Mouse (Mus musculus): ENCODE results near the gene Brd3. TPM values are rescaled to one million over a fixed set of nuclear protein-coding genes. Genes with fewer than 3 reads are reported as not detected.
"Not testable (repeated sequence)": the region's sequence is repeated elsewhere in the genome, so short reads cannot be mapped to it uniquely, and the experiment has no call there.

Brd3 gene
- 19.3 and 33.0 TPM in 2 replicates for polyA plus RNA-seq (2011; ENCODE audit: insufficient read depth, insufficient read length, low replicate concordance, missing spikeins)

- H3K27ac ChIP-seq (ENCODE audit: control insufficient read depth, insufficient read depth, low read depth, low read length, poor library complexity): no peak within 1 kb of the TSS; the same call in 1 of the 2 replicates
- 81% methylated on average over 4 of the region's 4 CpGs for WGBS
- TF ChIP-seq POLR2A (IDR thresholded peaks at IDR 0.05; ENCODE audit: borderline replicate concordance, control insufficient read depth, low read depth, low read length) (no peak), CTCF (IDR thresholded peaks at IDR 0.05; ENCODE audit: control insufficient read depth, insufficient read depth, low read length) (no peak)
- H3K4me3 ChIP-seq (replicated peaks; ENCODE audit: control insufficient read depth, low read depth, low read length): no peak within 1 kb of the TSS
- H3K4me1 ChIP-seq (ENCODE audit: control insufficient read depth, insufficient read depth, low read length): peaks cover 6% of the 10 kb centered on the region
Measured at GRCm38 (mm10) chr2:27507562-27507961, at the start of gene Brd3. Gene Brd3 (minus strand): TSS chr2:27507662.

DNA sequence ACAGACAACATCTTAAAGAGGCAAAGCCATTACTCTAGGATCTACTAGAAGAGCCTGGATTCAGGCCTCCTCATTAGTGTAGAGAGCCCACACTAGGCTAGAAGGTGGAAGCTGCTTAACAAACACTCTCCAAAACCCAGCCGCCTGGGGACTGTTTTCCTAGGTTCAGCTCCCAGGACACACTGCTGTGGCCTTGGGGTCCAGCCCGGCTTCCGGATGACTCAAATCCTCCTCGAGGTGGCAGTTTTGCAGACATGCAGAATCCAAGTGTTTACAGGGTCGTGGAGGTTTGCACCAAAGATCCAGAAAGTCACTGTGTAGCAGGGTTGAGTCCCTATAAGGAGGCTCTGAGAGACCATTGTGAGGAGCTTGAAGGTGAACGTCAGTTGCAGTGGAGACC is 49.5 kb upstream of the Brd3 start:
- H3K4me3 ChIP-seq (replicated peaks; ENCODE audit: control insufficient read depth, low read depth, low read length): no peak overlapping the region
- TF ChIP-seq CTCF (IDR thresholded peaks at IDR 0.05; ENCODE audit: control insufficient read depth, insufficient read depth, low read length) (no peak), POLR2A (IDR thresholded peaks at IDR 0.05; ENCODE audit: borderline replicate concordance, control insufficient read depth, low read depth, low read length) (no peak)
- H3K27ac ChIP-seq (ENCODE audit: control insufficient read depth, insufficient read depth, low read depth, low read length, poor library complexity): no peak overlapping the region
- no peaks in the 10 kb centered on the region for H3K4me1 ChIP-seq (ENCODE audit: control insufficient read depth, insufficient read depth, low read length)
- 79% methylated on average over 6 of the region's 6 CpGs for WGBS

DNA sequence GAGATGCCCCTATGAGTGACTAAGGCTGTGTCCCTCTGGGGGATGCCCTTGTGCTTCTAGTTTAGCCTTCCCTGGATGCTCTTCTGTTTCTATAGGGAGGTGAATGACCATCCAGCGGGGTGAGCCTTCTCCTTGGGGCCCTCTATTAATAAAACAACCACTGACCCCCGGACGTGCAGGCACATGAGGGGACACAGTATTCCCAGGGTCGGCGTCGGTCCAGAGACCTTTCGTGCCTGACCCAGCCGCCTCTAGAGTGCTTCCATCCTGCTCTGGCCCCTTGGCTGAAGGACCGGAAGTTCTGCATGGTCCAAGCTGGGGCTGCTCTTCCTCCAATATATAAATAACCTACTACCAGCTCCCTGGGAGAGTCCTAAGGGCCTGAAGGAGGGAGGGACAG is 46.8 kb upstream of the Brd3 start:
- 80% methylated on average over 9 of the region's 9 CpGs for WGBS
- H3K4me3 ChIP-seq (replicated peaks; ENCODE audit: control insufficient read depth, low read depth, low read length): no peak overlapping the region
- H3K4me1 ChIP-seq (ENCODE audit: control insufficient read depth, insufficient read depth, low read length): no peaks in the 10 kb centered on the region
- no peak overlapping the region for H3K27ac ChIP-seq (ENCODE audit: control insufficient read depth, insufficient read depth, low read depth, low read length, poor library complexity)
- no peak for TF ChIP-seq POLR2A (IDR thresholded peaks at IDR 0.05; ENCODE audit: borderline replicate concordance, control insufficient read depth, low read depth, low read length)
- TF ChIP-seq CTCF (IDR thresholded peaks at IDR 0.05; ENCODE audit: control insufficient read depth, insufficient read depth, low read length): no peak

DNA sequence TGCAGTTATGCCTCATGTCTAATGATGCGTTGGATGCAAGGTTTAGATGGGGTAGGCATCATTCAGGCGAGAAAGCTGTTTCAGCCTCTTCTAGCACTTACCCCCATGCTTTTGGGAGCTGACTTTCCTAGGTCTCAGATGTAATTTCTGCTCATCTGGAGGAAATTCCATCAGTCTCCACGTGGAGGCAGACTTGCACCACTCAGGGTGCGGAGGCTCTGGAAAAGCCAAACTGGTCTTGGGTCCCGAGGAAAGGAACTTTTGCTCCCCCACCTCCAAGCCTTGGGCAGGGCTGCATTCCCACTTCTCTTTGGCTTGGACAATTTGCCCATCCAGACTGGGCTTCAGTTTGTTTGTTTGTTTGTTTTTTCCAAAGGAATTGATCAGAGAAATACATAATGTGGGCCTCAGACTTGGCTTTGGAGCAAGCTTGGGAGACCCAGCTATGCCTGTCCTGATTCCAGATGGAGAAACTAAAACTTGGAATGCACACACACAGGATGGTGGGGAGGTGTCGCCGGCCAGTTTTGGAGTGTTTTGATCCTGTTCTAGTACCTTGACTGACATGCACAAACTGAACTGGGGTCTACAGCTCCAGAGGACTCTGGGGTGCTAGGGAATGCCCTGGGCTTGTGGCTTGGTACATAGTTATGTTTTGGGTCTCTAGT is 45.3 kb upstream of the Brd3 start:
- 26% methylated on average over 7 of the region's 7 CpGs for WGBS

DNA sequence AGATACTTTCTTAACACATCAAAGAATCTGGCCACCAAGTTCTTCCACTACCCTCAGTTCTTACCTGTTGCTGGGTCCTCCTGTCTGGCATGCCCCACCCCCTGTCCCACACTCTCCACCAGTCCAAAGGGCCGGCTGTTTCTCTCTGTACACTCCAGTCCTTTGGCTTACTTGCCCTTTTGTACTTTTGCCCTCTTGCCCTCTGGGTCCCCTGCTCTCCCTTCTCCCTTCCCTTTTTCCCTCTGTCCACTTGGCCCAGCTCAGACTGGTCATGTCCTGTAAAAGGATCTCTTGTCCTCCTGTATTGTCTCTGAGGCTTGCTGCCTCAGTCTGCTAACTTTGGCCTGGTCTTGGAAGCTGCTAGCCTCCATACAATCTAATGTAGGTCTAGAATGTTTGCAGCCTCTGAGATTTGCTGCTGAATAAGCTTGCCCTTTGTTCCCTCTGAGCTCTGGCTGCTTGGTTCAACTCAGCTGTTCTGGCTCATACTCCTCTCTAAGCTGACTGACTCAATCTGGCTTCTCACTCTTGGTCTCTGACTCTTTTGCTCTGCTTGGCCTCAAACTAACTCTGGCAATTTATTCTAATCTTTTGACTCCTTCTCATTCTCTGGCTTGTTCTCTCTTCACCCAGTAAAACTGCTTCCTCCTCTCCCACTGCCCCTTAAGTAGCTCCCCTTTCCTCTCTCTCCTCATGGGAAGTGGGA is 41.4 kb upstream of the Brd3 start:
- Histone ChIP-seq H3K4me3 (replicated peaks; ENCODE audit: control insufficient read depth, low read depth, low read length) (no peak overlapping the region), H3K4me1 (ENCODE audit: control insufficient read depth, insufficient read depth, low read length) (peaks cover 2% of the 10 kb centered on the region), H3K27ac (ENCODE audit: control insufficient read depth, insufficient read depth, low read depth, low read length, poor library complexity) (no peak overlapping the region)
- 89% methylated on average over 1 of the region's 1 CpGs for WGBS
- TF ChIP-seq CTCF (IDR thresholded peaks at IDR 0.05; ENCODE audit: control insufficient read depth, insufficient read depth, low read length) (no peak), POLR2A (IDR thresholded peaks at IDR 0.05; ENCODE audit: borderline replicate concordance, control insufficient read depth, low read depth, low read length) (no peak)

More for the DNA sequence above, 45.3 kb upstream of the Brd3 start:
- H3K4me3 ChIP-seq (replicated peaks; ENCODE audit: control insufficient read depth, low read depth, low read length): no peak overlapping the region
- TF ChIP-seq CTCF (IDR thresholded peaks at IDR 0.05; ENCODE audit: control insufficient read depth, insufficient read depth, low read length) (peak; percentile 88), POLR2A (IDR thresholded peaks at IDR 0.05; ENCODE audit: borderline replicate concordance, control insufficient read depth, low read depth, low read length) (no peak)
- H3K27ac ChIP-seq (ENCODE audit: control insufficient read depth, insufficient read depth, low read depth, low read length, poor library complexity): no peak overlapping the region
- H3K4me1 ChIP-seq (ENCODE audit: control insufficient read depth, insufficient read depth, low read length): no peaks in the 10 kb centered on the region

DNA sequence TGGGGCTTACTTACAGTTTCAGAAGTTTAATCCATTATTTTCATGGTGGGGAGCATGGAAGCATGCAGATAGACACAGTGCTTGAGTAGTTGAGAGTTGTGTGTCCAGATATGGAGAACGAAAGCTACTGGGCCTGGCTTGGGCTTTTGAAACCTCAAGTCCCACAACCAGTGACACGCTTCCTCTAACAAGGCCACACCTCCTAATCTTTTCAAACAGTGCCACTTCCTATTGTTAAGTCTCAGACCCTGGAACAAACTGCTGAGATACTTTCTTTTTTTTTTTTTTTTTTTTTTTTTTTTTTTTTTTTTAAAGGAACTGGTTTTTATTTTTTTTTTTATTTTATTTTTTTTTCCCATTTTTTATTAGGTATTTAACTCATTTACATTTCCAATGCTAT is 40.5 kb upstream of the Brd3 start:
- no peak overlapping the region for H3K4me3 ChIP-seq (replicated peaks; ENCODE audit: control insufficient read depth, low read depth, low read length)
- TF ChIP-seq CTCF (IDR thresholded peaks at IDR 0.05; ENCODE audit: control insufficient read depth, insufficient read depth, low read length): no peak
- TF ChIP-seq POLR2A (IDR thresholded peaks at IDR 0.05; ENCODE audit: borderline replicate concordance, control insufficient read depth, low read depth, low read length): no peak
- H3K4me1 ChIP-seq (ENCODE audit: control insufficient read depth, insufficient read depth, low read length): peaks cover 2% of the 10 kb centered on the region
- peak overlapping the region; percentile 39; the same call in 1 of the 2 replicates for H3K27ac ChIP-seq (ENCODE audit: control insufficient read depth, insufficient read depth, low read depth, low read length, poor library complexity)
- WGBS: 62% methylated on average over 2 of the region's 2 CpGs

DNA sequence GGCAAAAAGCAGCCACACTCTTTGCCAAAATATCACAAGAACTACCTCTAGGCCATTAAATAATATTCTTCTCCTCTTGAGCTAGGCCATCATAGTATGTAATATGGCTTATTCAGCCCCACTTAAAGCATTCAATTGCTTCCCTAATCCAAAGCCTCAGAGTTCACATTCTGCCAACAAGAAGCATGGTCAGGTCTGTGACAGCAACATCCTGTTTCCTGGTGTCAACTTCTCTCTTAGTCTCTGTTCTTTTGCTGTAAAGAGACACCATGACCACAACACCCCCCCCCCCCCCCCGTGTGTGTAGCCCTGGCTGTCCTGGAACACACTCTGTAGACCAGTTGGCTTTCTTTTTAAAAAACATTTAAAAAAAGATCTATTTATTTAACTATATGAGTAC is 39.9 kb upstream of the Brd3 start:
- Histone ChIP-seq H3K27ac (ENCODE audit: control insufficient read depth, insufficient read depth, low read depth, low read length, poor library complexity) (no peak overlapping the region), H3K4me3 (replicated peaks; ENCODE audit: control insufficient read depth, low read depth, low read length) (no peak overlapping the region), H3K4me1 (ENCODE audit: control insufficient read depth, insufficient read depth, low read length) (peaks cover 2% of the 10 kb centered on the region)
- no peak for TF ChIP-seq POLR2A (IDR thresholded peaks at IDR 0.05; ENCODE audit: borderline replicate concordance, control insufficient read depth, low read depth, low read length)
- TF ChIP-seq CTCF (IDR thresholded peaks at IDR 0.05; ENCODE audit: control insufficient read depth, insufficient read depth, low read length): no peak
- 15% methylated on average over 1 of the region's 1 CpGs for WGBS

DNA sequence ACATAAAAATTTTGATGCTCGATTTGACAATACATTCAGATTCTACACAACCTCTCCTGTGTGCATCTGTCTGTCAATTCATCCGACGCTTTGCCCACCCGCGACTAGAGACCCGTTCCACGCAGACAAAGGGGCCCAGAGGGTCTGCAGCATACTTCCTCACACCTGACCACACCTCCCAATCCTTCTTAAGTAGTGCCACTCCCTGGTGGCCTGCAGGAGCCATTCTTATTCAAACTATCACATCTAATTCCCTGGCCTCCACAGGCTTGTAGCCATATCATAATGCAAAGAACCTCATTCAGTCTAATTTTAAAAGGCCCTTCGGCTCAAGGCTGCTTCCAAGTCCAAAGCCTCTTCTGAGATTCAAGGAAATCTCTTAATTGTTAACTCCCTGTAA is 38.6 kb upstream of the Brd3 start:
- not testable (repeated sequence) for H3K4me3 ChIP-seq (replicated peaks; ENCODE audit: control insufficient read depth, low read depth, low read length); H3K4me1 ChIP-seq (ENCODE audit: control insufficient read depth, insufficient read depth, low read length); H3K27ac ChIP-seq (ENCODE audit: control insufficient read depth, insufficient read depth, low read depth, low read length, poor library complexity)
- 88% methylated on average over 8 of the region's 8 CpGs for WGBS

GRCm38 (mm10) chr2:27545517-27545916 is 38.1 kb upstream of the Brd3 start:
- H3K27ac ChIP-seq (ENCODE audit: control insufficient read depth, insufficient read depth, low read depth, low read length, poor library complexity); H3K4me1 ChIP-seq (ENCODE audit: control insufficient read depth, insufficient read depth, low read length); H3K4me3 ChIP-seq (replicated peaks; ENCODE audit: control insufficient read depth, low read depth, low read length): not testable (repeated sequence)
- WGBS: 81% methylated on average over 3 of the region's 3 CpGs
